Mouse (Mus musculus) small intestine, adult 10 weeks (tissue): ENCODE results near the gene Il1f6. TPM values are rescaled to one million over a fixed set of nuclear protein-coding genes. Genes with fewer than 3 reads are reported as not detected.

Experiments
- polyA plus RNA-seq: library from polyadenylated mRNA; stranded (reverse); fragments of 350-450 nt; fragmentation: Illumina TruSeq; extraction: RNeasy Lipid Tissue Mini Kit (QIAGEN cat#74804); gene quantifications from one replicate; pipeline ENCODE4 v1.2.3, GENCODE M21; 2014; ENCODE audit warnings: low replicate concordance

The Il1f6 gene
- polyA plus RNA-seq = not detected

GRCm38 (mm10) chr2:24215118-24215517 is at the start of gene Il1f6:
Gene Il1f6 (plus strand): TSS chr2:24215418.

GRCm38 (mm10) chr2:24186176-24186575 is 29.0 kb upstream of the Il1f6 start, which contains the start of gene Il1f9:
Gene Il1f9 (plus strand): TSS chr2:24186476.

Other genes with a start within 250 kb of the Il1f6 start
- 12.0 TPM for gene Hnmt, start 166.0 kb upstream of the Il1f6 start, polyA plus RNA-seq
- not detected for gene Tbpl2, start 118.8 kb upstream of the Il1f6 start, polyA plus RNA-seq
- not detected for gene Il1f8, start 62.3 kb upstream of the Il1f6 start, polyA plus RNA-seq
- gene Il1f9, start 28.9 kb upstream of the Il1f6 start, polyA plus RNA-seq = not detected
- not detected for gene Il1f5, start 61.5 kb downstream of the Il1f6 start, polyA plus RNA-seq
- gene Il1f10, start 75.8 kb downstream of the Il1f6 start, polyA plus RNA-seq = not detected
- gene Il1rn, start 121.4 kb downstream of the Il1f6 start, polyA plus RNA-seq = 8.1 TPM
- 15.0 TPM for gene Psd4, start 152.2 kb downstream of the Il1f6 start, polyA plus RNA-seq